Mouse (Mus musculus) MEL (cell line): ENCODE measurements around the gene Hoxa11.

Experiments used
- CTCF ChIP-seq, 3 experiments: IDR thresholded peaks in 2 of 3; conservative IDR thresholded peaks in 1 of 3; 2 replicates each; pipeline ENCODE4 v1.5.1; 2011 to 2012; ENCODE audit warnings: low read length in 3 of 3, low read depth in 2 of 3, mild to moderate bottlenecking in 2 of 3, improper control_type of control experiment in 1 of 3, inconsistent platforms in 1 of 3, mixed read lengths in 1 of 3, moderate library complexity in 1 of 3; ENCODE audit not compliant: control insufficient read depth in 1 of 3, insufficient read depth in 1 of 3, poor library complexity in 1 of 3, severe bottlenecking in 1 of 3
- E2F4 ChIP-seq: IDR thresholded peaks from 2 replicates; pipeline ENCODE4 v1.6.1; 2011; ENCODE audit warnings: low read depth, low read length, improper control_type of control experiment, borderline replicate concordance
- EP300 ChIP-seq, 2 experiments: IDR thresholded peaks; 2 replicates each; pipeline ENCODE4 v1.6.1; 2011; ENCODE audit warnings: improper control_type of control experiment in 2 of 2, low read length in 2 of 2, low read depth in 1 of 2, mild to moderate bottlenecking in 1 of 2
- GABPA ChIP-seq: IDR thresholded peaks from 2 replicates; pipeline ENCODE4 v1.6.1; 2012; ENCODE audit warnings: low read depth, mild to moderate bottlenecking, inconsistent platforms, low read length, improper control_type of control experiment, moderate library complexity
- MAX ChIP-seq: IDR thresholded peaks from 2 replicates; pipeline ENCODE4 v1.6.1; 2011; ENCODE audit warnings: low read length, improper control_type of control experiment
- NELFE ChIP-seq: IDR thresholded peaks from 2 replicates; pipeline ENCODE4 v1.6.1; 2011; ENCODE audit warnings: low read depth, low read length, improper control_type of control experiment
- NRF1 ChIP-seq: IDR thresholded peaks from 2 replicates; pipeline ENCODE4 v1.6.1; 2014; ENCODE audit warnings: low read depth, mild to moderate bottlenecking, inconsistent platforms, low read length, improper control_type of control experiment, moderate library complexity; ENCODE audit not compliant: poor library complexity, insufficient read depth, severe bottlenecking
- POLR2A ChIP-seq, 2 experiments: IDR thresholded peaks; 2 replicates each; pipeline ENCODE4 v1.6.1; 2011 to 2012; ENCODE audit warnings: low read length in 2 of 2, mild to moderate bottlenecking in 2 of 2, control low read depth in 1 of 2, improper control_type of control experiment in 1 of 2, low read depth in 1 of 2, moderate library complexity in 1 of 2; ENCODE audit not compliant: control insufficient read depth in 1 of 2, insufficient read depth in 1 of 2, poor library complexity in 1 of 2
- RAD21 ChIP-seq: IDR thresholded peaks from 2 replicates; pipeline ENCODE4 v1.6.1; 2011; ENCODE audit warnings: mild to moderate bottlenecking, low read depth, low read length, improper control_type of control experiment
- RCOR1 ChIP-seq: IDR thresholded peaks from 2 replicates; pipeline ENCODE4 v1.6.1; 2012; ENCODE audit warnings: low read depth, mild to moderate bottlenecking, inconsistent platforms, low read length, improper control_type of control experiment
- USF1 ChIP-seq: IDR thresholded peaks from 2 replicates; pipeline ENCODE4 v1.6.1; 2014; ENCODE audit warnings: low read depth, mild to moderate bottlenecking, inconsistent platforms, low read length, improper control_type of control experiment, moderate library complexity
- USF2 ChIP-seq, 2 experiments: IDR thresholded peaks; 2 replicates each; pipeline ENCODE4 v1.6.1; 2011 to 2012; ENCODE audit warnings: improper control_type of control experiment in 2 of 2, low read length in 2 of 2, borderline replicate concordance in 1 of 2, inconsistent platforms in 1 of 2, low read depth in 1 of 2, mild to moderate bottlenecking in 1 of 2; ENCODE audit not compliant: insufficient read depth in 1 of 2
- ZC3H11A ChIP-seq: IDR thresholded peaks from 2 replicates; pipeline ENCODE4 v1.6.1; 2012; ENCODE audit warnings: low read depth, mild to moderate bottlenecking, inconsistent platforms, low read length, improper control_type of control experiment

DNA sequence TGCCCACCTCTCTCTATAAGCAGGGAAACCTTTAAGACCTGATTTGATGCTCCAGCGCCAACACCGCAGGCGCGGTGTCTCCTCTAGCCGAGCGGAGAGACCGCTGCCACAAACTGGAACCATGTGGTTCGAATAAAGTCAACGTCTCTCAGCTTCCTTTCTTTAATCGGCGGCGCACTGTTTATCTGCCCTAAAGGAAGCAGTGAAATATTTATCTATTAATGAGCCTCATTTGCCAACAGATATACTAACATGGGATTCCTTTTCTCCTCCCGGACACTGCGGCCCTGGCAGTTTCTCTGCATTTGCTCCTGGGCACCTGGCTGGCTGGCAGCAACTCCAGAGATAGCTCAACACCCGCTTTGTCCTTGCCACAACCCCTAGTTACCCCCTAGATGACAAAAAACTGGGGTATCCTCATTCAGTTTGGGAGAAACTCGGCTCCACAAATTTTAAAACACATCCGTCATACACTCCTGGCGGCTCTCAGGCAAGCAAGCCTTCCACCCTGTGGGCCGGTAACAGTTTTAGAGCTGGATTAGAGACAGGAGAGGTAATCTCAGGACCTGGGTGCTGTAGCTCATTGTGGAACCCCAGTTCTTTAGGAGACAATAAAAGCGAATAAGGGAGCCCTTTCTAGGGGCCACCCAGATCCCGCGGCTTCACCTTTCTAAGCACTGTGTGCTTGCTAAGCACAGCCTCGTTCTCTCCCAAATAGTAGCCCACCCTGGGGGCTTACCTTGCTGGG, 27.5 kb downstream of the Hoxa11 start:
- TF ChIP-seq MAX (no peak), RCOR1 (no peak), USF1 (no peak), ZC3H11A (no peak), EP300 (IDR thresholded peaks at IDR 0.05; ENCODE audit: low read depth in 1 of 2, low read length in 2 of 2) (no peak), CTCF (IDR thresholded peaks at IDR 0.05 in 2 of 3, conservative IDR thresholded peaks at IDR 0.05 in 1 of 3; ENCODE audit: control insufficient read depth in 1 of 3, insufficient read depth in 1 of 3, low read depth in 2 of 3, low read length in 3 of 3, poor library complexity in 1 of 3, severe bottlenecking in 1 of 3) (no peak), USF2 (IDR thresholded peaks at IDR 0.05; ENCODE audit: borderline replicate concordance in 1 of 2, insufficient read depth in 1 of 2, low read depth in 1 of 2, low read length in 2 of 2) (no peak), E2F4 (no peak), POLR2A (IDR thresholded peaks at IDR 0.05; ENCODE audit: control insufficient read depth in 1 of 2, insufficient read depth in 1 of 2, low read depth in 1 of 2, low read length in 2 of 2, poor library complexity in 1 of 2) (no peak), NELFE (no peak), NRF1 (no peak), GABPA (no peak), RAD21 (no peak)
